Mouse (Mus musculus) MEL (cell line): Measurements from ENCODE around the gene Ccdc85a. TPM values are rescaled to one million over a fixed set of nuclear protein-coding genes. Genes with fewer than 3 reads are reported as not detected.
A peak's percentile ranks its signal among the peaks of the same experiment; 100 is the strongest.
"Not testable (repeated sequence)": the region's sequence is repeated elsewhere in the genome, so short reads cannot be mapped to it uniquely, and the experiment has no call there.

Experiments used
- DNase-seq: peaks from one replicate; pipeline ENCODE4 v3.0.0; 2011; ENCODE audit warnings: low read depth, low spot score
- H3K27ac ChIP-seq: 2 replicates; pipeline ENCODE4 v1.5.1; 2012; ENCODE audit warnings: low read depth, mild to moderate bottlenecking, control low read depth, low read length, moderate library complexity; ENCODE audit not compliant: control insufficient read depth
- H3K27me3 ChIP-seq, 2 experiments: fragments of 150-350 bp in 1 of 2; sonication (generic) in 1 of 2; 2 replicates each; pipeline ENCODE4 v1.6.1; 2012; ENCODE audit warnings: low read length in 2 of 2, mild to moderate bottlenecking in 2 of 2, improper control_type of control experiment in 1 of 2, moderate library complexity in 1 of 2; ENCODE audit not compliant: insufficient read depth in 2 of 2, control insufficient read depth in 1 of 2
- H3K36me3 ChIP-seq, 2 experiments: 2 replicates each; pipeline ENCODE4 v1.6.1; 2012 to 2014; ENCODE audit warnings: low read length in 2 of 2, improper control_type of control experiment in 1 of 2, inconsistent platforms in 1 of 2, mild to moderate bottlenecking in 1 of 2; ENCODE audit not compliant: insufficient read depth in 2 of 2, control insufficient read depth in 1 of 2
- H3K4me1 ChIP-seq, 2 experiments: fragments of 150-350 bp in 1 of 2; sonication (generic) in 1 of 2; 2 replicates each; pipeline ENCODE4 v1.6.1; 2012; ENCODE audit warnings: low read length in 2 of 2, improper control_type of control experiment in 1 of 2, mild to moderate bottlenecking in 1 of 2; ENCODE audit not compliant: insufficient read depth in 2 of 2, control insufficient read depth in 1 of 2
- H3K4me3 ChIP-seq, 2 experiments: fragments of 150-350 bp in 1 of 2; sonication (generic) in 1 of 2; 2 replicates each; pipeline ENCODE4 v1.5.1; 2012; ENCODE audit warnings: low read depth in 2 of 2, low read length in 2 of 2, mild to moderate bottlenecking in 2 of 2, moderate library complexity in 2 of 2, control low read depth in 1 of 2, improper control_type of control experiment in 1 of 2; ENCODE audit not compliant: control insufficient read depth in 1 of 2, insufficient read depth in 1 of 2
- H3K79me2 ChIP-seq: 2 replicates; pipeline ENCODE4 v1.6.1; 2012; ENCODE audit warnings: mild to moderate bottlenecking, low read length, moderate library complexity; ENCODE audit not compliant: control insufficient read depth, poor library complexity, insufficient read depth
- H3K9ac ChIP-seq: 2 replicates; pipeline ENCODE4 v1.6.1; 2012; ENCODE audit warnings: low read depth, mild to moderate bottlenecking, control low read depth, low read length, moderate library complexity; ENCODE audit not compliant: control insufficient read depth, poor library complexity, severe bottlenecking
- H3K9me3 ChIP-seq: fragments of 150-350 bp; sonication (generic); replicated peaks from 2 replicates; pipeline ENCODE4 v1.6.1; 2012; ENCODE audit warnings: mild to moderate bottlenecking, low read length, improper control_type of control experiment, moderate library complexity; ENCODE audit not compliant: insufficient read depth
- CTCF ChIP-seq, 3 experiments: IDR thresholded peaks in 2 of 3; conservative IDR thresholded peaks in 1 of 3; 2 replicates each; pipeline ENCODE4 v1.5.1; 2011 to 2012; ENCODE audit warnings: low read length in 3 of 3, low read depth in 2 of 3, mild to moderate bottlenecking in 2 of 3, improper control_type of control experiment in 1 of 3, inconsistent platforms in 1 of 3, mixed read lengths in 1 of 3, moderate library complexity in 1 of 3; ENCODE audit not compliant: control insufficient read depth in 1 of 3, insufficient read depth in 1 of 3, poor library complexity in 1 of 3, severe bottlenecking in 1 of 3
- E2F4 ChIP-seq: IDR thresholded peaks from 2 replicates; pipeline ENCODE4 v1.6.1; 2011; ENCODE audit warnings: low read depth, low read length, improper control_type of control experiment, borderline replicate concordance
- GATA1 ChIP-seq: IDR thresholded peaks from 2 replicates; pipeline ENCODE4 v1.6.1; 2011; ENCODE audit warnings: low read depth, low read length, improper control_type of control experiment
- KAT2A ChIP-seq: conservative IDR thresholded peaks from 2 replicates; pipeline ENCODE4 v1.6.1; 2012; ENCODE audit warnings: low read depth, low read length, improper control_type of control experiment, inconsistent platforms
- MAFK ChIP-seq: IDR thresholded peaks from 2 replicates; pipeline ENCODE4 v1.6.1; 2011; ENCODE audit warnings: low read depth, mild to moderate bottlenecking, low read length, improper control_type of control experiment, borderline replicate concordance
- MAX ChIP-seq: IDR thresholded peaks from 2 replicates; pipeline ENCODE4 v1.6.1; 2011; ENCODE audit warnings: low read length, improper control_type of control experiment
- MAZ ChIP-seq: IDR thresholded peaks from 2 replicates; pipeline ENCODE4 v1.6.1; 2012; ENCODE audit warnings: low read depth, mild to moderate bottlenecking, inconsistent platforms, low read length, improper control_type of control experiment
- MXI1 ChIP-seq: IDR thresholded peaks from 2 replicates; pipeline ENCODE4 v1.6.1; 2011; ENCODE audit warnings: mild to moderate bottlenecking, low read depth, low read length, improper control_type of control experiment
- MYB ChIP-seq: IDR thresholded peaks from 2 replicates; pipeline ENCODE4 v1.6.1; 2011; ENCODE audit warnings: mild to moderate bottlenecking, low read depth, low read length, improper control_type of control experiment
- POLR2A ChIP-seq, 2 experiments: IDR thresholded peaks; 2 replicates each; pipeline ENCODE4 v1.6.1; 2011 to 2012; ENCODE audit warnings: low read length in 2 of 2, mild to moderate bottlenecking in 2 of 2, control low read depth in 1 of 2, improper control_type of control experiment in 1 of 2, low read depth in 1 of 2, moderate library complexity in 1 of 2; ENCODE audit not compliant: control insufficient read depth in 1 of 2, insufficient read depth in 1 of 2, poor library complexity in 1 of 2
- POLR2AphosphoS2 ChIP-seq: IDR thresholded peaks from 2 replicates; pipeline ENCODE4 v1.6.1; 2011; ENCODE audit warnings: low read length, improper control_type of control experiment
- POLR2AphosphoS5 ChIP-seq: IDR thresholded peaks from 2 replicates; pipeline ENCODE4 v1.6.1; 2012; ENCODE audit warnings: low read depth, borderline replicate concordance, mild to moderate bottlenecking, inconsistent platforms, low read length, moderate library complexity, mixed read lengths
- RCOR1 ChIP-seq: IDR thresholded peaks from 2 replicates; pipeline ENCODE4 v1.6.1; 2012; ENCODE audit warnings: low read depth, mild to moderate bottlenecking, inconsistent platforms, low read length, improper control_type of control experiment
- SIN3A ChIP-seq: IDR thresholded peaks from 2 replicates; pipeline ENCODE4 v1.6.1; 2012; ENCODE audit warnings: low read length, improper control_type of control experiment, inconsistent platforms
- USF2 ChIP-seq, 2 experiments: IDR thresholded peaks; 2 replicates each; pipeline ENCODE4 v1.6.1; 2011 to 2012; ENCODE audit warnings: improper control_type of control experiment in 2 of 2, low read length in 2 of 2, borderline replicate concordance in 1 of 2, inconsistent platforms in 1 of 2, low read depth in 1 of 2, mild to moderate bottlenecking in 1 of 2; ENCODE audit not compliant: insufficient read depth in 1 of 2
- ZC3H11A ChIP-seq: IDR thresholded peaks from 2 replicates; pipeline ENCODE4 v1.6.1; 2012; ENCODE audit warnings: low read depth, mild to moderate bottlenecking, inconsistent platforms, low read length, improper control_type of control experiment
- ZMIZ1 ChIP-seq: IDR thresholded peaks from 2 replicates; pipeline ENCODE4 v1.6.1; 2012; ENCODE audit warnings: low read depth, mild to moderate bottlenecking, inconsistent platforms, low read length, improper control_type of control experiment, moderate library complexity
- polyA plus RNA-seq, 2 experiments: library from polyadenylated mRNA; stranded (reverse) in 1 of 2; unstranded in 1 of 2; fragments of >175 nt in 1 of 2; fragments of >200 nt in 1 of 2; gene quantifications; 2 replicates each; pipeline versions ENCODE4 v1.2.1 to v1.2.4; 2012; ENCODE audit warnings: low replicate concordance in 2 of 2, low read depth in 1 of 2; ENCODE audit not compliant: insufficient read length in 2 of 2, insufficient read depth in 1 of 2, missing spikeins in 1 of 2
- total RNA-seq: library from RNA; depleted of rRNA; stranded (reverse); fragments of 300-350 nt; gene quantifications from 2 replicates; pipeline ENCODE4 v1.2.3, GENCODE M21; 2012

Gene Ccdc85a
- total and polyA plus RNA-seq, 3 experiments: not detected

DNA sequence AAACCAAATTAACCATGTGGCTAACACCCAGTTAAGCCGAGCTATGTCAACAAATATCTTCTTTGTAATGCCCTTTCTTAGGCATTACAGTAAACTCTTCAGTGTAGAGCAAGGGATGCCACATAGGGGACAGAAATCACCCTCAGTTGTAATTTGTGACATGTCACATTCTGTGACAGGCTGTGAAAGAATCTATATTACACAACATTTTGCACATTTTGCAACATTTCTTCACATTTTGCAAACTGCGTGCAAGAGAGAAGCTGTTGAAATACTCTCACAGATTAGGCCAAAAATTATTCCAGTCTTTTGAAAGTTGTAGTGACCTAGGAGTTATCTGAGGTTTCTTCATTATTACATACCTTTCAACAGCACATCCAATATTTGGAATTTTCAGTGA is 240.7 kb downstream of the Ccdc85a start:
- Histone ChIP-seq H3K9me3 (no peaks in the 10 kb centered on the region), H3K27me3 (no peaks in the 10 kb centered on the region; a peak in 1 of 4 replicates), H3K4me3 (no peak overlapping the region), H3K36me3 (no peaks in the 10 kb centered on the region), H3K79me2 (no peaks in the 10 kb centered on the region), H3K9ac (no peak overlapping the region), H3K4me1 (no peaks in the 10 kb centered on the region), H3K27ac (no peak overlapping the region)
- TF ChIP-seq MYB (no peak), POLR2AphosphoS5 (no peak), SIN3A (no peak), ZMIZ1 (no peak)
- no peak for DNase-seq

DNA sequence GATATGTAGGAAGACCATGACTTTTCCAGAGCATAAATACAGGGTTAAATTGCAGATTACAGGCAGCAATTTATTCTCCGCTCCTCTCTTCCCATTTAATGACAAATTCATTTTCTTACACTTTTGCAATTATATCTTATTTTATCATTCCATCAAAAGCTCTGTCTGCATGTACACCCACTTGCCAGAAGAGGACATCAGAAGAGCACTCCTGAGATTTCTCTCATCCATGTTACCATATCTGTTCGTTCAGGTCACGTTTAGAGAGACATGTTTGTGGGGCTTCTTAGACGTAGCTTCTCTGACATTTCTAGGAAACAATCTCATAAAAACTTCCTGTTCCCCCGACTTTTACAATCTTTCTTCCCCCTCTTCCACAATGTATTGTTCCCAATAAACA is 242.2 kb downstream of the Ccdc85a start:
- no peak overlapping the region for H3K4me3 ChIP-seq
- H3K79me2 ChIP-seq: no peaks in the 10 kb centered on the region
- no peaks in the 10 kb centered on the region; a peak in 1 of 4 replicates for H3K27me3 ChIP-seq

DNA sequence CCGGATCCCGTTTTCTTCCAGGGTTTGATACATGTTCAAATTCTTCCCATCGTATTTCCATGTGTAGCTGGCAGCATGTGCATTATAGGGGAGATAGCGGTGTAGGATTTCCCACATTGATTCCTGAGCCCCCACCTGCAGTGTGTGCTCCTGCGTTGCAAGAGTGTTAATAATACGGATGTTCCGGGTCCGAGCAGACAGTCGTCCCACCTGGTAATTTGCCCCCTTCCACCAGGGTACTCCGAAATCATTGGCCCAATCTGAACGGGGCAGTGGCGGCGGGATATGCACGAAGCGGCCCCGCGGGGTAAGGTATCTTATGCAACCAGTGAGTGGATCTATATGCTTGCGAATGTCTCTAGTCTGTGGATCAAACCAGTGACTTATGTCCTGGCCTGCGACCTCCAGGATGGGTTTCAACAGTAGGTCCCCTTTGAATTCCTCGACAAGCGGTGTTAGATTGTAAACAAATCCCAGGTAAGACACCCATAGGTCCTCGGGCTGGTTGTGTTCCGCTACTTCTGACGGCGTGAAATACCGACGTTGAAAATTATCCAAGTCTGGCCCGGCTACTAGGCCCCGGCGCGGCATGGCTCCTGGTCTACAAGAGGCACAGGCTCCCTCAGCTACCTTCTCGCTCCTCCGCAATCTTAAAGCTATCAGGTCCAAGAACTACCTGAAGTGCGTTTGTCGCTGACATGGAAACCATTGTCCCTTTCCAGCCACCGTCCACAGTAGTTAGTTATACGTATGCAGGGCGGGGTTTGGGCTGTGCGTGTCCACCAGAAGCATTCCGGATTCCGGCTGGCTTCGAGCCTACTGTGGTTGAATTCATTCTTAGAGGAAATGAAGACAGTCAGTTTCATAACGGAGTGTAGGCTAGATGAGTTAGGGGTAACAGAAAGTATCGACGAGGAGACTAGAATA is 244.6 kb downstream of the Ccdc85a start, which contains the start of gene Gm6685:
Gm6685 (minus strand) TSS at position 644 of the 927 bp plus-strand sequence.
- Histone ChIP-seq H3K4me3 (peak within 1 kb of the TSS; percentile 48 to 56), H3K9ac (peak within 1 kb of the TSS; percentile 42)
- DNase-seq: peak; percentile 40
- not testable (repeated sequence) for H3K36me3 ChIP-seq, H3K27ac ChIP-seq, H3K27me3 ChIP-seq, H3K79me2 ChIP-seq, H3K4me1 ChIP-seq, H3K9me3 ChIP-seq

More for the DNA sequence above, 242.2 kb downstream of the Ccdc85a start:
- DNase-seq: no peak
- no peaks in the 10 kb centered on the region for H3K9me3 ChIP-seq
- H3K4me1 ChIP-seq: no peaks in the 10 kb centered on the region
- no peaks in the 10 kb centered on the region for H3K36me3 ChIP-seq
- no peak overlapping the region for H3K27ac ChIP-seq
- TF ChIP-seq RCOR1: no peak
- TF ChIP-seq GATA1: no peak
- TF ChIP-seq KAT2A: no peak
- no peak for TF ChIP-seq USF2 (IDR thresholded peaks at IDR 0.05; ENCODE audit: borderline replicate concordance in 1 of 2, insufficient read depth in 1 of 2, low read depth in 1 of 2, low read length in 2 of 2)
- no peak for TF ChIP-seq POLR2A (IDR thresholded peaks at IDR 0.05; ENCODE audit: control insufficient read depth in 1 of 2, insufficient read depth in 1 of 2, low read depth in 1 of 2, low read length in 2 of 2, poor library complexity in 1 of 2)
- TF ChIP-seq POLR2AphosphoS2: no peak
- no peak for TF ChIP-seq MXI1
- no peak for TF ChIP-seq MAZ
- TF ChIP-seq MAX: no peak
- TF ChIP-seq CTCF (IDR thresholded peaks at IDR 0.05 in 2 of 3, conservative IDR thresholded peaks at IDR 0.05 in 1 of 3; ENCODE audit: control insufficient read depth in 1 of 3, insufficient read depth in 1 of 3, low read depth in 2 of 3, low read length in 3 of 3, poor library complexity in 1 of 3, severe bottlenecking in 1 of 3): no peak
- TF ChIP-seq ZMIZ1: no peak
- TF ChIP-seq E2F4: no peak
- TF ChIP-seq MAFK: no peak
- TF ChIP-seq ZC3H11A: no peak
- no peak overlapping the region for H3K9ac ChIP-seq
